Mouse (Mus musculus): ENCODE results near the gene Dohh. TPM values are rescaled to one million over a fixed set of nuclear protein-coding genes. Genes with fewer than 3 reads are reported as not detected.

Gene Dohh
- polyA plus RNA-seq, 1 experiment from 2014 or later, result 74.3 TPM

DNA sequence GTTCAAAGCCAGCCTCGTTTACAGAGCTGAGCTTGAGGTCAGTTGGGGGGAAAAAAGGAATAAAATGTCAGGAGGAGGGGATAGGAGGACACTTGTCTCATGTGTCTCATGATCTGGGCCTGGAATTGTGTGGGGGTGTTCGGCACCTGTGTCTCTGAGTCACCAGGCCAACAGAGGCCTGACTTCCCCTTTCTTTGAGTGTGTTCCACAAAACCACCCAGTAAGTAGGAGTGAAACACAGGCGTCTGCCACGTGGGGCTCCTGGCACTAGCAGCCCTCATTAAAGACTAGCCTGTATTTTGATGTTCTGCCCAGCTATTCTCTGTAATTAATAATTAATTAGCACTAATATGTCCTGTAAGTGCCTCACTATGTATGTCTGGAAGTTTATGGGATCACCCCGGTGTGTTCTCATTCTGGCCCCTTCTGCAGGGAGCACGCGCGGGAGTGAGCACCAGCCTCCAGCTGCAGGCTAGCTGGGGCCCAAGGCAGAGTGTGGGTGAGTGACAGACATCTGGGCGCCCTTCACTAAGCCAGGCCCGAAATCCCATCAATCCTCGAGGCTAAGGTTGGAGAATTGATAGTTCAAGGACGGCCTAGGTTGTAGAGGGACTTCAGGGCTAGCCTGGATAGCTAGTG lies 27.8 kb upstream of the Dohh start:
- Histone ChIP-seq H3K4me3 (replicated peaks; ENCODE audit: low read depth, low read length) (no peak overlapping the region; the same call in 1 of the 2 replicates), H3K27me3 (ENCODE audit: insufficient read depth, low read length) (no peaks in the 10 kb centered on the region), H3K4me1 (replicated peaks; ENCODE audit: insufficient read depth, low read length) (peaks cover 16% of the 10 kb centered on the region; the same call in 1 of the 2 replicates), H3K9me3 (replicated peaks; ENCODE audit: low read length) (no peaks in the 10 kb centered on the region), H3K4me2 (ENCODE audit: low read length) (peak overlapping the region; percentile 99), H3K27ac (no peak overlapping the region), H3K36me3 (ENCODE audit: insufficient read depth, low read length) (no peaks in the 10 kb centered on the region), H3K9ac (ENCODE audit: low read depth, low read length) (peak overlapping the region; percentile 36; the same call in 1 of the 2 replicates)
- 45% methylated on average over 12 of the region's 12 CpGs for WGBS
- ATAC-seq (replicated peaks; ENCODE audit: low FRiP score, low read depth) (no peak), DNase-seq (ENCODE audit: low spot score) (no peak)
- TF ChIP-seq CTCF (IDR thresholded peaks at IDR 0.05; ENCODE audit: low read depth), result no peak

DNA sequence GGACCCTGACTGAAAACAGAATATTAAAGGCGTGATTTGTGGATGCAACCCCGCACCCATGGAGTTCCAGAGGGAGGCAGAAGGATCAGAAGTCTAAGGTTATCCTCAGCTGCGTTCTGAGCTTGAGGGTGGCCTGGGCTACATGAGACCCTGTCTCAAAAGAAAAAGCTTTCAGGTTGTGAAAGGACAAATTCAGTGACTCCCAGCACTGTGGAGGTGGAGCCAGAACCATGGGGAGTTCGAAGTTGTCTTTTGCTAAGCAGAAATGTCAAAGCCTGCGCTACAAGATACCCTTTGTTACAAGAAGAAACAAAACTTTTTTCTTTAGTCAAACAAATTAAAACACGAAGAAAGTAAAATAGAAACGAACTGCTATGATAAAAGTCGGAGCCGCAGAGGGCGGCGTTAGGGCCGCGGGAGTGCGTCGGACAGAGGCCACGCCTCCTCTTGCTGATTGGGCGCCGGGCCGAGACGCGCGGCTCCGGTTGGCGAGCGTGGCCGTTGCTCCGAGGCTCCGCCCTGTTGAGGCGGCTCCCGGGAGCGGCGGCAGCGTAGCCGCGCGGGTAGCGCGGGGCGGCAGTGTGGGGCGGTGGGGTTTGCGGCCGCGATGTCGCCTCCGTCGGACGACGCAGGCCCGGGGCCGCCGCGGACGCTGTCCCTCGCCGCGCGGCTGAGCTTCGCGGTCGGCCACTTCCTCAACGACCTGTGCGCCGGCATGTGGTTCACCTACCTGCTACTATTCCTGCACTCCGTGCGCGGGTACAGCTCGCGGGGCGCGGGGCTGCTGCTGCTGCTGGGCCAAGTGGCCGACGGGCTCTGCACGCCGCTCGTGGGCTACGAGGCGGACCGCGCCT lies 27.0 kb upstream of the Dohh start, which contains the start of gene Mfsd12:
TSS of gene Mfsd12 (plus strand) at position 501 of the 854 bp plus-strand sequence.
- H3K9ac ChIP-seq (ENCODE audit: low read depth, low read length), result peak within 1 kb of the TSS; percentile 78
- TF ChIP-seq CTCF (IDR thresholded peaks at IDR 0.05; ENCODE audit: low read depth), result no peak
- peak; percentile 71 for ATAC-seq (replicated peaks; ENCODE audit: low FRiP score, low read depth)
- DNase-seq (ENCODE audit: low spot score), result peak; percentile 91
- no peaks in the 10 kb centered on the region for H3K9me3 ChIP-seq (replicated peaks; ENCODE audit: low read length)
- H3K4me3 ChIP-seq (replicated peaks; ENCODE audit: low read depth, low read length), result peak within 1 kb of the TSS; percentile 64
- peaks cover 16% of the 10 kb centered on the region; the same call in 1 of the 2 replicates for H3K4me1 ChIP-seq (replicated peaks; ENCODE audit: insufficient read depth, low read length)
- H3K27me3 ChIP-seq (ENCODE audit: insufficient read depth, low read length), result no peaks in the 10 kb centered on the region
- H3K4me2 ChIP-seq (ENCODE audit: low read length), result peak within 1 kb of the TSS; percentile 99
- no peak within 1 kb of the TSS for H3K27ac ChIP-seq
- WGBS, result 2% methylated on average over 79 of the region's 79 CpGs
- no peaks in the 10 kb centered on the region for H3K36me3 ChIP-seq (ENCODE audit: insufficient read depth, low read length)

GRCm38 (mm10) chr10:81358209-81358608 lies 26.0 kb upstream of the Dohh start:
- DNase-seq (ENCODE audit: low spot score) (no peak), ATAC-seq (replicated peaks; ENCODE audit: low FRiP score, low read depth) (no peak)
- H3K4me3 ChIP-seq (replicated peaks; ENCODE audit: low read depth, low read length), result peak overlapping the region; percentile 64
- H3K27me3 ChIP-seq (ENCODE audit: insufficient read depth, low read length), result no peaks in the 10 kb centered on the region
- no peaks in the 10 kb centered on the region for H3K36me3 ChIP-seq (ENCODE audit: insufficient read depth, low read length)
- TF ChIP-seq CTCF (IDR thresholded peaks at IDR 0.05; ENCODE audit: low read depth), result no peak
- H3K4me1 ChIP-seq (replicated peaks; ENCODE audit: insufficient read depth, low read length), result peaks cover 16% of the 10 kb centered on the region; the same call in 1 of the 2 replicates
- no peaks in the 10 kb centered on the region for H3K9me3 ChIP-seq (replicated peaks; ENCODE audit: low read length)
- WGBS, result 39% methylated on average over 4 of the region's 4 CpGs
- no peak overlapping the region; the same call in 1 of the 2 replicates for H3K27ac ChIP-seq
- peak overlapping the region; percentile 99 for H3K4me2 ChIP-seq (ENCODE audit: low read length)
- peak overlapping the region; percentile 78 for H3K9ac ChIP-seq (ENCODE audit: low read depth, low read length)

DNA sequence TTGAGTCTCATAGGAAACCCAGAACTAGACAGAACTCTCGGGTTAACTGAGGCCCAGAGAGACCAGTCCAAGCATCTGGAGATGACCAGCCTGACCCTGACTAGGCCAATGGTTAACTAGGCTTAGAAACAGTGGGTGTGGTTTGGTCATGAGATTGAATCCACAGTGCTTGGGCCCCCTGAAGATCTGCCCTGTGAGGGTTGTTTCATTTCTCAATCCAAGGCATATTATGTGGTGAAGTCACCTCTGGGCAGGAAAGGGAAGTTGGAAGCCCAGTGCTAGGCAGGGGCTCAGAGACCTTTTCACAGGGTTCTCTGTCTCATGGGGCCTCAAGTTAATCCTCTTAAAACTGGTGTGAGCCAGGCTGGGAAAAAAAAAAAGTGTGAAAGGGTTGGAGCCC lies 25.4 kb upstream of the Dohh start:
- H3K36me3 ChIP-seq (ENCODE audit: insufficient read depth, low read length), result no peaks in the 10 kb centered on the region
- 53% methylated on average over 1 of the region's 1 CpGs for WGBS
- H3K4me2 ChIP-seq (ENCODE audit: low read length), result peak overlapping the region; percentile 99; the same call in 1 of the 2 replicates
- no peak overlapping the region; the same call in 1 of the 2 replicates for H3K4me3 ChIP-seq (replicated peaks; ENCODE audit: low read depth, low read length)
- 0 out of 2 replicates have a peak overlapping the region, but pooled peaks have one; percentile 78 for H3K9ac ChIP-seq (ENCODE audit: low read depth, low read length)
- DNase-seq (ENCODE audit: low spot score) (no peak), ATAC-seq (replicated peaks; ENCODE audit: low FRiP score, low read depth) (no peak)
- H3K27ac ChIP-seq, result peak overlapping the region; percentile 8
- no peaks in the 10 kb centered on the region for H3K9me3 ChIP-seq (replicated peaks; ENCODE audit: low read length)
- no peaks in the 10 kb centered on the region for H3K27me3 ChIP-seq (ENCODE audit: insufficient read depth, low read length)
- peaks cover 21% of the 10 kb centered on the region; the same call in 1 of the 2 replicates for H3K4me1 ChIP-seq (replicated peaks; ENCODE audit: insufficient read depth, low read length)
- no peak for TF ChIP-seq CTCF (IDR thresholded peaks at IDR 0.05; ENCODE audit: low read depth)

DNA sequence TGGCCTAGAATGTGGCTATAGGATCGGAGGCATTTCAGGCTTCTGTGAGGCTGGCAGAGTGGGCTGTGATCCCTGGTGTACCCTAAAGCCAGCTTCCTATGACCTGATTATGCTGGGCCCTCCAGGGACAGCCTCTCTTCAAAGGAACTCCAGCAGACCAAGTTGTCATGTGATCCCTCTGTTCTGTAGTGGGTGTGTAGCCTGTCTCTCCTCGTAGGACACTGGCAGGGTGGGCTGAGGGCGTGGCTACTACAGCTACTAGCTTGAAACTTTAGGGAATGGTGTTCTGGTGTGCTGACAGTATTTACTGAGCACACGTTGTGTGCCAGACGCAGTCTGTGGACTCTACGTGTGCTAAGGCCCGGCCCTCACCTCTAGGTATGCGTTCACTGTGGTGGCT lies 23.5 kb upstream of the Dohh start:
- no peaks in the 10 kb centered on the region for H3K36me3 ChIP-seq (ENCODE audit: insufficient read depth, low read length)
- WGBS, result 63% methylated on average over 8 of the region's 8 CpGs
- ATAC-seq (replicated peaks; ENCODE audit: low FRiP score, low read depth), result no peak
- no peak overlapping the region for H3K9ac ChIP-seq (ENCODE audit: low read depth, low read length)
- DNase-seq (ENCODE audit: low spot score), result no peak
- no peak overlapping the region for H3K27ac ChIP-seq
- H3K4me3 ChIP-seq (replicated peaks; ENCODE audit: low read depth, low read length), result no peak overlapping the region
- peaks cover 34% of the 10 kb centered on the region for H3K4me1 ChIP-seq (replicated peaks; ENCODE audit: insufficient read depth, low read length)
- no peaks in the 10 kb centered on the region for H3K27me3 ChIP-seq (ENCODE audit: insufficient read depth, low read length)
- H3K9me3 ChIP-seq (replicated peaks; ENCODE audit: low read length), result no peaks in the 10 kb centered on the region
- no peak overlapping the region for H3K4me2 ChIP-seq (ENCODE audit: low read length)
- TF ChIP-seq CTCF (IDR thresholded peaks at IDR 0.05; ENCODE audit: low read depth), result no peak

- TF ChIP-seq CTCF (IDR thresholded peaks at IDR 0.05; ENCODE audit: low read depth), result no peak
- Histone ChIP-seq H3K9ac (ENCODE audit: low read depth, low read length) (no peak overlapping the region), H3K36me3 (ENCODE audit: insufficient read depth, low read length) (peaks cover 9% of the 10 kb centered on the region), H3K9me3 (replicated peaks; ENCODE audit: low read length) (no peaks in the 10 kb centered on the region), H3K4me3 (replicated peaks; ENCODE audit: low read depth, low read length) (no peak overlapping the region), H3K27ac (no peak overlapping the region), H3K4me1 (replicated peaks; ENCODE audit: insufficient read depth, low read length) (peaks cover 30% of the 10 kb centered on the region), H3K4me2 (ENCODE audit: low read length) (no peak overlapping the region), H3K27me3 (ENCODE audit: insufficient read depth, low read length) (no peaks in the 10 kb centered on the region)
- WGBS, result 72% methylated on average over 12 of the region's 12 CpGs
- DNase-seq (ENCODE audit: low spot score) (no peak), ATAC-seq (replicated peaks; ENCODE audit: low FRiP score, low read depth) (no peak)
Measured at GRCm38 (mm10) chr10:81362336-81362949, 21.8 kb upstream of the Dohh start.
